Mouse (Mus musculus): Measurements from ENCODE around the gene Ccr7.

Gene Ccr7

DNA sequence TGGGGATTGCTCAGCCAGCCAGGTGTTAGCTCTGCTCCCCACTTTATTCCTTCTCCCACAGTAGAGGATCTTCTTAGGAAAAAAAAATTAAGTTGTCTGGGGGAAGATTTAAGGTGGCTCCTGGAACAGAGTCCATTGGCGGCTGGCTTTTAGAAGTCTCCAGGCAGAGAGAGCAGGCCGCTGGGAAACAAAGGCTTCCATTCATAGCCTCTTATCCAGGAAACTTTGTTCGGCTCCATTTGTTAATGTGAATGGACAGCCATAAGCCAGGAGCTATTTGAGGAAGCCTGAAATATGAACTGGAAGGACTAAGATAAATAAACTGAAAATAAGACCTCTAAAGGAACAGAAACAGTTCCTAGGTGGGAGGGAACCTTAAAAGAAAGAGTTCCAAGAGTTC, 41.8 kb downstream of the Ccr7 start:
- no peak for DNase-seq

DNA sequence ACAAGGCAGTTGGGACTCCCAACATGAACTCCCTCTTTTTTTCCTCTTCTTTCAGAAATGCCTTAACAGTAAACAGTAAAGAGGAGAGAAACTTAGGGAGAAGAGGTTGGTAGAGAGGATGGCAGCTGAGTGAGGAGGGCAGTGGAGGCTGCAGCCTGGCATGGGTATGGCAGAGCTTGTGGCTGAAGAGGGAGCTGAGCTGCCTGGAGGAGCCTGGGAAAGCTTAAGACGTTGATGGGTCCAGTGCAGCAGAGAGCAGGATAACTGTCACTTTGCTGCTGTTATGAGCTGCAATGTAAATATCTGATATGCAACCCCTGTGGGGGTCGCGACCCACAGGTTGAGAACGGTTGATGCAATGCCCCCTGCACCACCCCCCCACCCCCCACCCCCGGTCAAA, 42.2 kb downstream of the Ccr7 start:
- no peak for DNase-seq

DNA sequence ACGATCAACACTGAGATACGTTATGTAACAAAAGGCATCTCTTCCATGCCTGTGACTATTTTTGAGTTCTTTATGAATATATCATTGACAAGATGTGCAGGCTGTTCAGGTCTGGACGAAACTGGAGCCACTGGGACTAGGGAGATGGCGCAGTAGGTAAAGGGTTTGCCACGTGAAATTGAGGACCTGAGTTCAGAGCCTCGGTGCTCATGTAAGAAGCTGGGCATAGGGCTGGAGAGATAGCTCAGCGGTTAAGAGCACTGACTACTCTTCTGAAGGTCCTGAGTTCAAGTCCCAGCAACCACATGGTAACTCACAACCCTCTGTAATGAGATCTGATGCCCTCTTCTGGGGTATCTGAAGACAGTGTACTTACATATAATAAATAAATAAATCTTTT, 43.2 kb downstream of the Ccr7 start:
- no peak for DNase-seq

GRCm38 (mm10) chr11:99111155-99111554, 43.7 kb downstream of the Ccr7 start:
- DNase-seq, result no peak

GRCm38 (mm10) chr11:99110370-99111110, 44.3 kb downstream of the Ccr7 start:
- DNase-seq, result no peak

- DNase-seq, result no peak
Observed at GRCm38 (mm10) chr11:99108296-99108695, 46.6 kb downstream of the Ccr7 start.

DNA sequence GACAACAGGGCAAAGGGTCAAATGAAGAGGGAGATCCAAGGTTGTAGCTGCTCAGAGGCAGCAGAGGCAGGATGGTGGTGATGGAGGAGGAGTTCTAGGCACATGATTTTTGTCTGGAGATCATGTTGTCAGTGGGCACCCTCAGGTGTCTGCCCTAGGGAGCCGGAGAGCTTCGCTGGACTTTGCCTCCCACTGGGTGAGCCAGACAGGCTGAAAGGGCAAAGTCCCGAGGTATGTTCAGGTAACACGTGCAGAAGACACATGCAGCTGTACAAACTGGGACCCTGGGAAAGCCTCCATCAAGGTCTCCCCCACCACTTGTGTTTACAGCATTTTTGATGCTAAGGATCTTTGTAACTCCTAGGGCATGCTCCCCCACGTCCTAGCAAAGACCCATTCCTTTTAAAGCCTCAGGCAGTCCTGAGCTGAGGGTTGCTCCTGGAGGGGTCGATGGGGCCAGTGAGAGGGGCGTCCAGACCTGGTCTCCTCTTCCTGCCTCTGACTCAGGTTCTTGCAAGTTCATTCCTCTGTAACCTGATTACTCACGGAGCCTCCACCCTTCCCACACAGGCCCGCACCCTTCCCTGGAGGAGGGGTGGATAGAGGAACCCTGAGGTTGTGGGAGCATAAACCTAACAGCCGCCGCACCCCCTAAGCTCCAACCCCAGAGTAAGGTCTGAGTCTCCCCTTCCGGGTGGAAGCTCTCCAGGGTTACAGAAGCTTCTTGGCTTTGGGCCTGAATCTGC, 48.7 kb downstream of the Ccr7 start:
- DNase-seq, result no peak

GRCm38 (mm10) chr11:99104609-99105410, 50.1 kb downstream of the Ccr7 start:
- DNase-seq, result peak in 1 of 2 experiments; percentile 29

DNA sequence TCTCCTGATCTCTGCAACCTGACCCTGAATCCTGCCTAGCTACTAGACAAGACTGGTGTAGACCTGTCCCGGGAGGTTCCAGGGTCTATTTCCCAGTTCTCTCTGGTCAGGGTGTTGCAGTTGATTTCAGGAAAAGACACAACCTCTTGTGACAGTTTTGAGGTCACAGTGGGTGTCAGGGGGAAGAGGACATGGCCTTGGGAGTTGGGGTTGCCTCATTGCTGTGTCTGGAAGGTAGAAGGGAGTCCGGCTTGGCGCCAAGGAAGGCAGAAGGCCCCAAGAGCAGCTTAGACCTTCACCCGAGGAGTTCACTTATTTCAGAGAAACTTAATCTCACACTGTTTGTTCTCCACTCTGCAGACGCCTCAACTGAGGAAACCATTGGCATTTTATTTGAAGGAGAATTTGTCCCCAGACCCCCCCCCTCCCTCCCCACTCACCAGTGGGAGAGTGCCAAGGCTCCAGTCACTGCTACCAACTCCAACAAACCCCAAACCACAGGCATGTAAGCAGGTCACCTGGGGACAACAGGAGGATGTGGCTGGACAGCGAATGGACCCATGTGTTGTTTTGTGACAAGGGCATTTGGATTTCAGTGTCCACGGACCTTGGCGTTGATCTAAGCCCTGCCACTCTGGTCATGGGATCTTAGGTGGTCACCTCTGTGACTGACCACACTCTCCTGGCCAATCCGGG, 52.2 kb downstream of the Ccr7 start:
- no peak for DNase-seq

DNA sequence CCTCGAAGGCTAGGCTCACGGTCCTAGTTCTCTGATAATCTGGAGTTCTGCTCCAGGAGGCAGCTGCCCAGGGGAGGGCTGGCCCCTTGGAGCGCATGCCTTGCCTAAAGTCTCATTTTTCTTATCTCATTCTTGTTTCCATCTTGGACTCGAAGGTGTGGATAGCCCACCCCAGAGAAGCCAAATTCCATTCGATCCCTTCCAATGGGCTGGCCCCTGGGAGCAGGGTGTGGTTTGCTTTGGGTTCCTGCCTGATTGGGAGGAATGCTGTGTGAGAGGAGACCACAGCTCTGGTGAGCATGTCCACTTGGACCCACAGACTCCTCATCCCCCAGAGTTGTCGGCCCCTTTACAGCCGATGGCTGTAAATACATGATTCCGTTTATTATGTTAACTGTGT, 53.2 kb downstream of the Ccr7 start:
- DNase-seq, result no peak

GRCm38 (mm10) chr11:99100215-99100614, 54.7 kb downstream of the Ccr7 start:
- DNase-seq, result no peak

GRCm38 (mm10) chr11:99099516-99099915, 55.4 kb downstream of the Ccr7 start:
- no peak for DNase-seq

DNA sequence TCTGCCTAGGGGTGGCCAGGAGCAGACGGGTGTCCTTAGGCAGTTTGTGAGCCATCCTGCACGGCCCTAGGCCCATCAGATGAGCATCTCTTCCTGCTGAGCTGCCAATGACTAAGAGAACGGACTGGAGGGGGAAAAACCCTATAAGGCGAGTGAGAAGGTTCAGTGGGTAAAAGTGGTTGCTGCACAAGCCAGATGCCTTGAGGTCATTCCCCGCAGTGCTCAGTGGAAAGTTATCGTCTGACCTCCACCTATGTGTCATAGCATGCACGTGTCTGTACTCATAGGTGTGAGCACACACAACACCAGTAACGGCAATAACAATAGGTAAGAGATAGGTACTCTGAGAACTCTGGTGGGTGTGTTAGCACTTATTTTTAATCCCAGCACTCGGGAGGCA, 56.0 kb downstream of the Ccr7 start:
- no peak for DNase-seq

DNA sequence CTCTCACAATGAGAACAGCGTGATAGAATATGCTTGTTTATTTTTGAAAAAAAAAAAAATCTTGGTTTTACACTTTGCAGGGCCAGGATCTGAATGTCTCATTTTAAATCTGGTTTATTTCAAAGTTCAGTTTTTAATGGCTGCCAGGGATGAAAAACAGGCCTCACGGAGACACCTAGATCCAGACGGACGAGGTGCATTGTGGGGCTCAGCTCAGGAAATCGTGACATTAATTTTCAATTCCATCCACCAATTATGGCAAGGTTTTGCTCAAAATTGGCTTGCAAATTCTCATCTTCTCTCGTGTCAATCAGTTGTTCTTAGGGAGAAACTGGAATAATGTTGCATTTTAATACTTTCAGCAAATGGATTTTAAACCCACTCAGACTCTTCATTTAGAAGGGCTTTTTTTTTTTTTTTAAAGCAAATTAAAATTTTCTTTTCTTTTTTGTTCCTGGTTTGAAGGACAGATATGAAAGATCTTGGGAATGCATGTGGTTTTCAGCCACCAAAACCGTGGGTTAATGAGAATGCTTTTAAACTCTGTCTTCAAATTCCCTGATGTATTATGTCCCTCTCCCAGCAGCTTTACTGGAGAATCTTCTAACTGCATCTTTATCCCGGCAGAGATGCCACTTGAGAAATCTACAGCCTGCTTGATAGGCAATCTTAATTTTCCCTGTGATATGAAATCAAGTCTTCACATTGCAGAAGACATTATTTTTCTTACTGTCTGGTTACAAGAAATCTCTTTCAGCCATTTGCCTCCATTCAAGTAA, 57.7 kb downstream of the Ccr7 start:
- DNase-seq, result no peak

- DNase-seq, result no peak
Observed at GRCm38 (mm10) chr11:99096417-99096816, 58.5 kb downstream of the Ccr7 start.

- no peak for DNase-seq
Observed at GRCm38 (mm10) chr11:99095759-99096158, 59.1 kb downstream of the Ccr7 start.

- DNase-seq, result no peak
Observed at GRCm38 (mm10) chr11:99094911-99095676, 59.8 kb downstream of the Ccr7 start.
